Mouse (Mus musculus): ENCODE results near the gene Fam47e. TPM values are rescaled to one million over a fixed set of nuclear protein-coding genes. Genes with fewer than 3 reads are reported as not detected.

Fam47e gene
- polyA plus RNA-seq (2014; fragmentation: Illumina TruSeq; extraction: RNeasy Lipid Tissue Mini Kit (QIAGEN cat#74804); ENCODE audit: insufficient read depth, low read depth, low replicate concordance), result 13.4 TPM

DNA sequence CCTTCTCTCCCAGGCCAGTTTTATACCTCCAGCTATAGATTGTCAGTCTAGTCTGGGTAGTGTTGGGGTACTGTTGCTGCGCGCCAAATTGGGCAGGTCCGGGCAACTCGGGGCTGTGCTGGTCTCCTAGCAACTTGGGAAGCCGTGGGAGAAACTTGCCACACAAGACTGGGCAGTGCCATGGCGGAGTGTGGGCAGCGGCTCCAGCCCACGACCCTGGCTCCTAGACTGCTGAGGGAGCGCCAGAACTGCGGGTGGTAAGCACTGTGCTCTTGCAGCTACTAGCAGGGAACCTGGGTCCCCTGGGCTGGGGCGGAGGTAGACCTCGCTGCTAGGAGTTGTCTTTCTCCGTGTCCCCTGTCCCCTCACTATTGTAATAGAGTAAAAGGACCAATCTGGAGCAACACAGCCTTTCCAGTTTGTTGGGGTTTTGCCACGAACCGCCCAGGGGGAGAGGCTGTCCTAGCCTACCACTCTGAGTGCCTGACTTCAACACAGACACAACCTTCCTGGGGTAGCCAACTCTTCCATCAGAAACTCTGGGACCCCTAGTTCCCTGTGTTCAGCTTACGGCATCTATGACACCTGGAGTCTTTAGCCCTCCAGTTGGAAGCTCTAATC lies at the start of gene Fam47e:
TSS of gene Fam47e (plus strand) at position 179 of the 621 bp plus-strand sequence.

DNA sequence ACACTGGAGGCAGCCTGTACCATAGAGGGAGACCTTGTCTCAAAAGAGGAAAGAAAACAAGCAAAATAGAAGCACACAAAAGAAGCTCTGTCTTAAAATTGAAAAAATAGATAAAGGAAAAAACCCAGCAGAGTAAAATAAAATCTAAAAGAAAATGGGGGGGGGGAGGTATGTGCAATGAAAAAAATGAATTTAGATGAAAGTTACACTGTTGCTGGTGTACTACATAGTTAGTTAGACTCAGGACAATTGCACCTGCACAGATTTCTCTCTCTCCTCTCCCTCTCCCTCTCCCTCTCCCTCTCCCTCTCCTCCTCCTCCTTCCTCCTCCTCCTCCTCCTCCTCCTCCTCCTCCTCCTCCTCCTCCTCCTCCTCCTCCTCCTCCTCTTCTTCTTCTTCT lies 48.1 kb upstream of the Fam47e start, which contains the start of gene Scarb2:
TSS of gene Scarb2 (minus strand) at position 101 of the 400 bp plus-strand sequence.

DNA sequence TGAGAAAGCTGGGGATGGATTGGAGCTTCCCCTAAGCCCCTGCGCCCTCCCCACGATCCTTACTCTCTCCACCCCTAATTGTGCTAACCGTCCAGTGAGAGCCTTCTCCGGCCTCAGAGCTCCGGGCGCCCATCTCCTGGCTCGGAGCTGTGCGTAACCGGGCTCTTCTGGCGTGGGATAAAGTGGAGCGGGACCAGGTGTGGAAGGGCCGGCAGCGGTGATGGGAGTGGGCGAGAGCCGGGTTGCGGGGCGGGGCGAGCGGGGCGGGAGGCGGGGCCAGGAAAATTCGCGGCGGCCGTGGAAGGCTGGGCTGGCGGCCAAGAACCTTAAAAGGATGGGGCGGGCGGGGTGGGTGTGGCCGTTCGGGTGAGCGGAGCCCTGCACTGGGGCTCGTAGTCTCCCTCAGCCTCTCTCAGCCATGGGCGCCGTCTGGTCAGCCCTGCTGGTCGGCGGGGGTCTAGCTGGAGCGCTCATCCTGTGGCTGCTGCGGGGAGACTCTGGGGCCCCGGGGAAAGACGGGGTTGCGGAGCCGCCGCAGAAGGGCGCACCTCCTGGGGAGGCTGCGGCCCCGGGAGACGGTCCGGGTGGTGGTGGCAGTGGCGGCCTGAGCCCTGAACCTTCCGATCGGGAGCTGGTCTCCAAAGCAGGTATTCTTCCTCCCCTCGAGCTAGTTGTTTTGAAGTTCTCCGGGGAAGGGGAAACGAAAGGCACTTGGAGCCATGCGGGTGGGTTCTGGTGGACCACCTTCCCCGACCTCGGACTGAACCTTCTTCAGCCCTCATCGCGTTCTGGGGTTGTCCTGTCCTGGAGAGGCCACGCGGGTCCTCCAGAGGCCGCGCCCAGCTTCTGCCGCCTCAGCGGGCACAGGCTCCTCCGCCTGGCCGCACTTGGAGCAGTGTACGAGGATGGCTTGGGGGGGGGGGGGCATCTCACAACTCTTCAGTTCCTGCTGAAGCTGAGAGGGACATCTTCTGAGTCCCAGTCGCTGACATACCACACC lies 48.1 kb downstream of the Fam47e start, which contains the start of gene Stbd1:
TSS of gene Stbd1 (plus strand) at position 351 of the 1,000 bp plus-strand sequence.

Other genes with a start within 250 kb of the Fam47e start
- gene Sdad1, start 244.6 kb upstream of the Fam47e start, polyA plus RNA-seq (2014; fragmentation: Illumina TruSeq; extraction: RNeasy Lipid Tissue Mini Kit (QIAGEN cat#74804); ENCODE audit: insufficient read depth, low read depth, low replicate concordance), result 4.9 TPM
- gene Cxcl9, start 227.0 kb upstream of the Fam47e start, polyA plus RNA-seq (2014; fragmentation: Illumina TruSeq; extraction: RNeasy Lipid Tissue Mini Kit (QIAGEN cat#74804); ENCODE audit: insufficient read depth, low read depth, low replicate concordance), result 0.93 TPM
- 54.4 TPM for gene Art3, start 223.2 kb upstream of the Fam47e start, polyA plus RNA-seq (2014; fragmentation: Illumina TruSeq; extraction: RNeasy Lipid Tissue Mini Kit (QIAGEN cat#74804); ENCODE audit: insufficient read depth, low read depth, low replicate concordance)
- gene Cxcl10, start 206.2 kb upstream of the Fam47e start, polyA plus RNA-seq (2014; fragmentation: Illumina TruSeq; extraction: RNeasy Lipid Tissue Mini Kit (QIAGEN cat#74804); ENCODE audit: insufficient read depth, low read depth, low replicate concordance), result 3.0 TPM
- gene Nup54, start 119.8 kb upstream of the Fam47e start, polyA plus RNA-seq (2014; fragmentation: Illumina TruSeq; extraction: RNeasy Lipid Tissue Mini Kit (QIAGEN cat#74804); ENCODE audit: insufficient read depth, low read depth, low replicate concordance), result 11.0 TPM
- gene Scarb2, start 48.2 kb upstream of the Fam47e start, polyA plus RNA-seq (2014; fragmentation: Illumina TruSeq; extraction: RNeasy Lipid Tissue Mini Kit (QIAGEN cat#74804); ENCODE audit: insufficient read depth, low read depth, low replicate concordance), result 80.2 TPM
- 31.8 TPM for gene Stbd1, start 48.0 kb downstream of the Fam47e start, polyA plus RNA-seq (2014; fragmentation: Illumina TruSeq; extraction: RNeasy Lipid Tissue Mini Kit (QIAGEN cat#74804); ENCODE audit: insufficient read depth, low read depth, low replicate concordance)
- 0.39 TPM for gene Ccdc158, start 120.2 kb downstream of the Fam47e start, polyA plus RNA-seq (2014; fragmentation: Illumina TruSeq; extraction: RNeasy Lipid Tissue Mini Kit (QIAGEN cat#74804); ENCODE audit: insufficient read depth, low read depth, low replicate concordance)
- gene Shroom3, start 128.4 kb downstream of the Fam47e start, polyA plus RNA-seq (2014; fragmentation: Illumina TruSeq; extraction: RNeasy Lipid Tissue Mini Kit (QIAGEN cat#74804); ENCODE audit: insufficient read depth, low read depth, low replicate concordance), result 21.1 TPM

All from lung, adult 10 weeks (tissue).